Mouse (Mus musculus): ENCODE data around the gene Gm12253.

DNA sequence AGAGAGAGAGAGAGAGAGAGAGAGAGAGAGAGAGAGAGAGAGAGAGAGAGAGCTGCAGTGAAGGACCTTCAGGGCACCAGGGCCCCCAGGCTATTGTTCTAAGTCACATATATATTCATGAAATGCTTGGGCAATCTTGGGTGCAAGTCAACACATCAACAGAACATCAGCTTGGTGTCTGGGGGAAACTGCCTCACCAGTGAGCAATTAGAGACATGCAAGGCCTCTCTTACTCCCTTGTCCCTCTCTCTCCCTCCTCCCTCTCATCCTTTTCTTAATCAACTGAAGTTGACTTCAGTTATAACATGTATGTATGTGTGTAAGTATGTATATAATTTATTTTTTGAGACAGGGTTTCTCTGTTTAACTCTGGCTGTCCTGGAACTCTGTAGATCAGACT is 29.8 kb downstream of the Gm12253 start, which contains the start of gene Olfr30:
- TF ChIP-seq CTCF (IDR thresholded peaks at IDR 0.05) (no peak), POLR2A (IDR thresholded peaks at IDR 0.05; ENCODE audit: insufficient read depth, low read depth, low read length) (no peak)
